Mouse (Mus musculus): ENCODE measurements around the gene Ephb1. TPM values are rescaled to one million over a fixed set of nuclear protein-coding genes. Genes with fewer than 3 reads are reported as not detected.

Gene Ephb1
- total RNA-seq, 1 experiment from 2014 or later: 2.9 TPM

DNA sequence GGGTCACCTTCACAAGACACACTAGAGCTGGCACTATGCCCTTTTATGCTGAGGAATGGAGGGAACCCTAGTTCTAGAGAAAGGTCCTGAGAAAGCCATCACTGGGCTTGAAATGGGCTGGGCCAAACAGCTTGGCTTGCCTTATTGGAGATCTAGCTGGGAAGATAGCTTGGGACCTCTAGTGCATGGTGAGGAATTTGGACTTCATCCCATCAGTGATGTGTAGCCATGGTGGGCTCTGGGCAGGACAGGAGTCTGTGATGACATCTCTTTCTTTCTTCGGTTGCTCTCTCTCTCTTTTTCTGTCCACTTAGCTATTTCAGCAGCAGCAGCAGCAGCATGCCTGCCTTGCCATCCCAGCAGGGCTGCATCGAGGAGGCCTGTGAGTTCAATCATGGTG, 439.4 kb downstream of the Ephb1 start:
- no peak for DNase-seq

DNA sequence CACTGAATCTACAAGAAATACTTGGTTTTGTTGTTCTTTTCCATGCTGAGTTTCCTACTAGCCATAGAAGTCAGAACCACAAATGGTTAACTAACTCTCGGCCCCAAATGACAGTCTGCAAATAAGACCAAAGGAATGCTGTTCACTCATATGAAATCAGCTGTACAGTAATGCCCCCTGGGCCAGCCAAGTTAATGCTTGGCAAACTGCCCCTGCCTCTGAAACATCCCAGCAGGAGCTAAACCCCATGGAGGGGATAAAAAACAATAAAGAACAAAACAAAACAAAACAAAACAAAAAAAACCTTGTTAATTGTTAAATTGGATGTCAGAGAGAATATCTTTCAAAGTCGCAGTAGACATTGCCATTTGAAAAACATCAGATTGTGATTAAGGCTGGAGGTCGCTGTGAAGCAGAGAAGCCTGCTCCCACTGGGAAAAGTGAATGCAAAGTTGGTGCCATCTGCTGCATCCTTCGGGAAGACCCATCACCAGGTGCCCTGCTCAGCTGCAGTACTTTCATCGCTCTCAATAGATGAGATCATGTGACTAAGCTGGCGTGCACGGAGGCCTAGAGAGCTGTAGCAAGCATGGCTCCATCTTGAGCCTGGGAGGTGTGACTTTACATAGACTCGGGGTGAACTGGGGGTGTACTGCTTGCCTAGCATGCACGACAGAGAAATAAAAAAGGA, 443.2 kb downstream of the Ephb1 start:
- no peak for DNase-seq

DNA sequence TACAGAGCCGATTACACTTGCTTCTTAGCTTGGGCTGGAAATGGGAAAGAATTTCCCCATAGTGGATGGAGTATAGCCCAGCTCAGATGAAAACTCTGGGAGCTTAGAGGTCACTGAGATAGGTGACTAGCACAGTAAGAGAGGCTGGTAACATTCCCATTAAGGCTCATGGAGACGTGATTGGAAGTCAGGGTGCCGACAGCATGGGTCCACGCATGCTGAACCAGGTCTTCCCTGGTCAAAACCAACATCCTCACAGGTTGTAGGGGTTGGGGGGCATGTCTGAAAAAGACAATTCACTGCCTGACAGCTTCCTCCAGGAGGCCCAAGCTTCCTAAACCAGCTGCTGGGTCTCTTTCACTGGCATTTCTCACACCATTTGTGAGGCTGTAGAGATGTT, 445.0 kb downstream of the Ephb1 start:
- DNase-seq: no peak

DNA sequence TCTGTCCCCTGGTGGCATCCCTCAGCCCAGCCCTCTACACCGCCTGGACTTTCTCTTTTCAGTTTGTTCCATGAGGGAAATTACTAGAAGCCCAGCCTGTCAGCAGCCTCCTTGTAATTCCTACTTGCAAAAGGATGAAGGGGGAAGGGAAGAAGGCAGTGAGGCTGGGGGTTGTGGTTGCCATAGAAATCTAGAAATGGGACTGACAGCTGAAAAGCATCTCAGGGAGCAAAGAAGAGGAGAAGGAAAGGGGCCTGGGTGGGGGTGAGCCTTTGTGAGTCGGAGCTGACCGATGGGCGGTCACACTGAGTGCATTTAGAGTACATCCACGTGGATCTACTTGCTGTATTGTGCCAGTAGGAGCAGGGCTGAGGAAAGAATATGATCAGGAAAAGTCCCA, 445.6 kb downstream of the Ephb1 start:
- no peak for DNase-seq

DNA sequence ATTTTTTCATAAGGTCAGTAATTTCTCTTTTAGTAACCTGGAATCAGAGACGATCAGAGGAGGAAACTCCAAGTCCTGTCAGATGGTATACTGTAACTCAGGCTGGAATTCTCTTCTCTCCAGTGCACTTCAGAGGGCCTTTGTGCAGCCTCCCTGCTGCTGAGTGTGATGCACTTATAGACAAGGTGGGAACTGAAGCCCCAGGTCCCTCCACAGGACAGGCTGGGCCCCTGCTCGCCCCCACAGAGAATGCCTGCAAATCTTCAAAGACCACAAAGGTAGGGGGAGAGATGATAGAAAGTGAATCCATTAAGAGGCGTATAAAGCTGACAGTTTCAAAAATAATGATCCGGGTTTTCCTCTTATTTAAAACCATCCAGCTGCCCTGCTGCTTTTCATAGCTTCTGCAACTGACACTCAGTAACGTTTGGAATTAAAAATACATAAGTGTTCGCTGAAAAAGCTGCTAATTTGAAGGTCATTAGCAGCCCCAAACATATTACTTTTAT, 446.7 kb downstream of the Ephb1 start:
- DNase-seq: no peak

DNA sequence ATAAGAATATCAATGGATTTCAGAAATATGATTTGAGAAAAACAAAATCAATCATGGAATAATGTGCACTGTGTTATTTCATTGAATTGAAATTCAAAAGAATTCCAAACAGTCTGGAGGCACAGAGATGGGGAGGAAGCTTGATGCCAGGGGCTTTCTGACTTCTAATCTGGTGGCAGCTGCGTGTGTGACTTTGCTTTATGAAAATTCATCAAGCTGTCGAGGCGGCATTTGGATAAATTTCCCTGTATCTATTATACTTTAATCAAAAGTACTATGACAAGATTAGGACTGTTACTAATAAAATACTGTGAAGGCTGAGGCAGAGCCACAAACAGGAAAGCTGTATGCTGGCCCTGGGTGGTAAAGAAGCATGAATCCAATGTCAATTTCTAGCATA, 451.1 kb downstream of the Ephb1 start:
- DNase-seq: no peak

DNA sequence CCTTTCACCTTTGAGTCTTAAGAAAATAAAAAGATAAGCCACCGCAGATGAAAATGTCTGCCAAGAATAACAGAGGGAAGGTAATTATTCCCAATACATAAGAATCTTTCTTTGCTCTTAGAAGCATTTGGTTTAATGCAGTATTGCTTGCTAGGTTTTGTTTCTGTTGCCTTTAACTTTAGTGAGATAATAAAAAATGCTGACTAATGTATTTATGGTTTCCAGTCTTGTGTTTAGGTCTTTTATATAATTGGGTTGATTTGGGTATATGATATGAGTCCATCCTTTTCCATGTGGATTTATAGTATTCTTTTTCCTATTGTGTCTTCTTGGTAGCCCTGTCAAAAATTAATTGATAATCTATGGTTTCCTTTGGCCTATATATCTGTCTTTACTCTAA, 456.6 kb downstream of the Ephb1 start:
- DNase-seq: no peak

DNA sequence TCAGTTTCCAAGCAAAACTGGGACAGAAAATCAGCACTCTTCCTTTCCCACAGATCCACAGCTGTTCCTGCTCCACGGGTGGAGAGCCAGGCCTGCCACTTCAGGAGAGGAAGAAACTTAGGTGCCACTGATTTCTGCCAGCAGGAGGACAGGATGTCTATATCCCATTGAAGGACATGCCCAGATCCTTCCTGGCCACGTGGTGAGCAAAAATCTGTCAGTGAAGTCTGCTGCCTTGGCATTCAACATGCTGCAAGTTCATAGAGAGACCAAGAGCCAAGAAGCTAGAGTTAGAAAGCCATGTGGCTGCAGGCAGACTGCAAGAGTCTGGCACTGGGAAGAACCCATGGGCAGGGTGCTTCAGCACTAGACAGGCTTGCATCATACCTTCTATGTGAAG, 471.2 kb downstream of the Ephb1 start:
- no peak for DNase-seq

DNA sequence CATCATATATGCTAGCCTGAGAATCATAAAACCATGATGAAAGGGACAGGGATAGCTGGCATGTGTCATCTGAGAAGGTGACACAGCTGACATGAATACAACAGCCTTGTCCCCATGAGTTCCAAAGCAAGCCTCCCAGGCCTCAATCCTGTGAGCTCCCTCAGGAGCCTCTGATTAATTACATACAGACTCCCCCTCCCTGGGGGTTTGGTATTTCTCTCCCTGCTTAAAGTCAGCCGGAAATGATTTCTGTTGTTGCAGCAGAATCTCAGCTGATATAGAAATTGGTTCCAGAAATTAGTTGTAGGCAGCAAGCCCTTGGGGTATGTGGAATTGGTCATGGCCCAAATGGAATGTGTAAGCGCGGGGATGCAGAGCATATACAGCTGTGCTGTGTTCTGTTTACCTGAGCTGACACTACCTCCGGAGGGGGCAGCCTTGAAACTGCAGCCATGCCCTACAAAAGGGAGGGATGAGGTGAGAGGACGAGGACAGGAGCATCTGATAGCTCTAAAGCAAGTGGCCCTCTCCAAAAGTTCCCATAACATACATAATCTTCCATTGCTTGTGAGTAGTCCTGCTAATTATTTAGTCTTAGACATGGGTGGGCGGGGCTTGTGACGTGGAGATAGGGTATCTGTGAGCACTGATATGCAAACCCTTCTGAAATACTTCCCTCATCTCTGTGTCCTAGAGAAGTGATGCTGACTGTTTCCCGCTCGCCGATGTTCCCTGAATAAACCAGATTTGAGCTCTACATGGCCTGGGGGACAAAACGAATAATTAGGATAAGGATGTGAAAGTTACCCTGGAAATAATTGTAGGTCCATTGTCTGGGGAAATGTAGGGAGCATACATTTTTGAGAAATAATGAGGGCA, 477.1 kb downstream of the Ephb1 start:
- no peak for DNase-seq

DNA sequence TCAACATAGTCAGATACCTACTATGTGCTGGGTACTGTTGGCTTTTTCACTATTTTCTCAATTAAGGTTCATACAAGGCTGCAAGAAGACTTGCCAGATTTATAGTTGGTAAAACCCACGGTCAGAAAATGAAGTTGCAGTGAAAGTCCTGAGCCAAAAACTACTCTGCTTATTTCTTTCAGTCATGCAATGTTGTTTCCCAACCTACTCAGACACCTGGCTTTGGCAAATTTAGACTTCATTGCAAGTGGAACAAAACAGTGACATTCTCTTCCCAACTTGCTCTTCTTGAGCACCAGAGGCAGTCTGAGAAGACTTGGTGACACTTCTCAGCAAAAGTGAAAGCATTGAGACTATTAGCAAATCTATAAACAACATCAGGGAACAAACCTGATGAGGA, 479.2 kb downstream of the Ephb1 start:
- DNase-seq: no peak

Small RNAs within 50 kb of the gene (microRNA-seq; reads per million reads assigned to microRNA genes)
- 0 reads per million in 2 experiments for gene Mir7243

Other genes starting within 250 kb of the Ephb1 start
- gene Ky, start 151.1 kb upstream of the Ephb1 start, total RNA-seq (2021): 1.1 TPM in 1 of 2 replicates, not detected in the other

Measured in adrenal gland, postnatal 25 days (tissue).